Mouse (Mus musculus) left cerebral cortex, postnatal 36 days (tissue): Measurements from ENCODE around the gene Pgpep1l. TPM values are rescaled to one million over a fixed set of nuclear protein-coding genes. Genes with fewer than 3 reads are reported as not detected.
A peak's percentile ranks its signal among the peaks of the same experiment; 100 is the strongest.

Source experiments
- DNase-seq, 2 experiments: peaks; one replicate each; pipeline ENCODE4 v3.0.0; 2021 to 2022; ENCODE audit warnings: low spot score in 2 of 2, mixed read lengths in 1 of 2
- intact Hi-C: fragments of 180-260 bp; cut with DNase I; formaldehyde crosslinking; loops from one replicate; pipeline ENCODE4 v1.15.1; 2025
- total RNA-seq, 2 experiments: library from RNA; stranded (reverse); gene quantifications; 2 replicates each; pipeline ENCODE4 v1.2.3; 2021

The Pgpep1l gene
- total RNA-seq, 2 experiments from 2014 or later: 1.5 to 1.9 TPM

DNA sequence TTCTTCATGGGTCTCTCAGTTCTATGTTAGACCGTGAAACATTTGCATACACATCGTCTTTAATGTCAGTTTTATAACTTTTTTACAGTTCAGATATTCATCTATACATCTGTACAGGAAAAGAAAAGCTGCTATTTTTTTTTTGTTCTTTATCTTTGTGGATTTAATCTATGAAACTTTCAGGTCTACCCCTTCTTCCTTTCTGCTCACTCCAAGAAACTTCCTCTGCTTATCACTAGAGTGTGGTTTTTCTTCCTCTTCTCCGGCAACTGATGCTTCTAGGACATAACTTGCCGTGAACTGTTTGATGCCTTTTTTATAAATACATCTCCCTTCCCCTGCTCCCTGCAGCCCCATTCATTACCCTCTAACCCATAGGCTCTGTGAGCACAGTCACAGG is 36.4 kb downstream of the Pgpep1l start:
- intact Hi-C loops: no loop called here
- DNase-seq: no peak

DNA sequence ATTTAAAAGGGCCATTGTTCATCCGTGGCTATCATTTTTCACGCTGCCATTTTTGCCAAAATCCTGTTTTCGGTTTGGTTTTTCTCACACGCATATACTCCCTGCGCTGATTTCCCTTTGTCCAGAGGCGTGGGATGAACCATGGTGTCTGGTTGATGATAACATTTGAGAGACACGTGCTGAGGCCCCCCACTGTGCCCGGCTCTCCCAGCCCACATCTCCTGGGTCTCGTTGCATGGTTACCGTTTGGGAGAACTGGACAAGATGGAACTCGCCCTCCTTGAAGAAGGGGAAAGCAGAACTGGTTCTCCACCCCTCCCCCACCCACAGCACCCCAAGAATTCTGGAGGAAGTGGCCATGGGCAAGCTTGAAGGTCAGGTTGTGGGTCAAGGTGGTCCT is 37.0 kb downstream of the Pgpep1l start:
- no peak for DNase-seq
- intact Hi-C loops: no loop called here

DNA sequence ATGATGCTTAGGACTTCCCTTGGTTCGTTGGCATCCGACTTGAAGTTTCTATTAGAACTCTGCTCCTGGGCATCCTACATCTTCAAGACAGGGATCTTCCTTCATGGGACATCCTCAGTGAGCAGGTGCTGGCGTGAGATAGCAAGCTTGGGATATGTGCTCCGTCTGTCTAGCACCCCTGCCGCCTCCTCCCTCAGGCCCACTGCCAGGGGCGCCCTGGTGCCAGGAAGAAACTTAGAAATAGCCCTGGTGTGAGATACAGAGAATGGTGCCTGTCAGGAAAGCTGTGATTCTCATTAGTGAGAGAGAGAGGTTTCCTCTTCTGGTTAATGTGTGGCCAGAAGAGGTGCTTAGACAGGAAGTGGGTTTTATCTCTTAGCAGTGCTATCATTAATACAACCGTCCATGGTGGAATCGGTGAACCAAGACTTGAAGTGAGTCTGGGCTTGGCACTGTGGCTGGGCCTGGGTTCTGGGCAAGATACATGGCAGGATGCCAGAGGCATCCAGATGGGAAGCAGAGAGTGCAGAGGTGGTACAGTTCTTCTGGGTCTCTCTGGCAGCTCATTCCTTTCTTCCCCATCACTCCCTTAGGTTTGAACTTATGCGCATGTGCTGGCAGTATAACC is 38.5 kb downstream of the Pgpep1l start:
- DNase-seq: peak in 1 of 2 experiments; percentile 65
- intact Hi-C loops: no loop called here

DNA sequence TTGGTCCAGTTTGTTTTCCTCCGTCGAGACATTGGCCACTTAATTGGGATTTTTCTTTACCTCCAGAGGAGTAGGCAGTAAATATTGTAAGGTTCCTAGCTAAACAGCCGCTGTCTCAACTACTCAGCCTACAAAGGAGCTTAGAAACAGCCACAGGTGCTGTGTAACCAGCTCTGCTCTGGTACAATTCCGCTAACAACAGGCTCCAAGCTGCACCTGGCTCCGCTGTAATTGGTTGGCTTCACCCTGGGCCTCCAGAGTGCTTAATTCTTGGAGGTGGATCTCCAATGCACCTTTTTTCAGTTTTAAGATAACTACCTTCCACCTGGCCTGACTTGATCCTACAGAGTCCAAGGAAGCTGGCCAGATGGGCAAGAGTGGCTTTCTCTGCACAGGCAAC is 40.0 kb downstream of the Pgpep1l start:
- intact Hi-C loops: no loop called here

DNA sequence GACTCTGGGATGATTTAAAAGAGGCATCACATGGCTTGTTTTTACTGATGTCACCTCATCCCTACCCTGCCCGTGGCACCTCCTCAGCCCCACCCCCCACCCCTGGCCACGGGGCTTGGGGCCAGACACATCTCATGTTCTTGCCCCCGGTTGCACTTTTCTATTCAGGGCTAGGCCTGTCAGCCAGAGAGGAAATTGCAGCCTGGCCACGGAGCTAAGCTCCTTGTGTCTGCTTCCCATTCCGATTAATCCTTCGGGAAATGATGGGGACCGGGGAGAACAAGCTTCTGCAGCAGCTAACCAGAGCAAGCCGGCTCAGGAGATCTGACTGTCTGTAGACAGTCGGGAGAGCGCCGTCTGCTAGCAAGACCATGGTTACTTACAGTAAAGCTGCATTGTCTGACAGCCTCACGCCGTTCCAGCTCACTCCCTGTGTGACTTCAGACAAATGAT is 40.7 kb downstream of the Pgpep1l start:
- intact Hi-C loops: no loop called here
- DNase-seq: no peak

More for the DNA sequence above, 40.0 kb downstream of the Pgpep1l start:
- DNase-seq: no peak

DNA sequence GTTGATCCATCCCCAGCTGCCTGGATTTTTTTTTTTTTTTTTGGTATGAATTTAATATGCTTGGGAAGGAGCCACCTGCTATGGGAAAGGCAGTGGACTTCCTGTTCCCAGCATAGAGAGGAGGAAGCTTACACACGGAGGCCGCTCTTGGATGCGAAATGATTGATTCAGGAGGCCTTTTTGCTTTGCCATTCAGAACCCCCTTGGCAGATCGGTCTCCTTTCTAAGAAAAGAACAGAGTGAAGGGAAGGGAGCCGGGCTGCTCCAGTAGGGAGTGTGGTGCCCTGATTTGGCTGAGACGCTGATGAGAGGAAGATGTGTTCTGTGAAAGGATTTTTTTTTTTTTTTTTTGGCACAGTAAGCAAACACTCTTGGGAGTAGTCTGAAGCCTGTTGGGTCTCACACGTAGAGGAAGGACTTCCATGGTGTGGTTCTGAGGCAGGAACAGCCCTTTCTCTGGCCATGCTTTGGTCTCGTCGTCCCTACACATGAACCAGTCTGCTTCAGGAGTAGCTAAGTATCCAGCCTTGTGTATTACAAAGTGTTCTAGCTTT is 42.3 kb downstream of the Pgpep1l start:
- intact Hi-C loops: no loop called here
- DNase-seq: peak; percentile 28 to 36

DNA sequence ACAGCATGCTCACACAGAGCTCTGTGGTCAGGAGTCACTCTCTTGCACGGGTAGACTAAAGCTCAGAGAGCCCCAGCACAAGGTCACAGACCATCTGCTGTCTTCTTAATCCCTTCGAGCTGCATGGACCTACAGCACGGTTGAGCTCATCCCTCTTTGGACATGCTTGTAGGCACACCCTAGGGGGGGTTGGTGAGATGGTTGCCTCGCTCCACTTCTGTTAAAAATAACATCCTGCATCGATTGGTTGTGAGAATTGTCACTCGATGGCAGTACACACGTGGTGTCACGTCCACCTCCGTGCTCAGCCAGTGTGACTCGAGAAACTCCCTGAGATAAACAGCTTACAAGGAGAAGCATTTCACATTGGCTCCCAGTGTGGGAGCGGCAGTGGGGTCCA is 45.2 kb downstream of the Pgpep1l start:
- DNase-seq: no peak
- intact Hi-C loops: no loop called here

DNA sequence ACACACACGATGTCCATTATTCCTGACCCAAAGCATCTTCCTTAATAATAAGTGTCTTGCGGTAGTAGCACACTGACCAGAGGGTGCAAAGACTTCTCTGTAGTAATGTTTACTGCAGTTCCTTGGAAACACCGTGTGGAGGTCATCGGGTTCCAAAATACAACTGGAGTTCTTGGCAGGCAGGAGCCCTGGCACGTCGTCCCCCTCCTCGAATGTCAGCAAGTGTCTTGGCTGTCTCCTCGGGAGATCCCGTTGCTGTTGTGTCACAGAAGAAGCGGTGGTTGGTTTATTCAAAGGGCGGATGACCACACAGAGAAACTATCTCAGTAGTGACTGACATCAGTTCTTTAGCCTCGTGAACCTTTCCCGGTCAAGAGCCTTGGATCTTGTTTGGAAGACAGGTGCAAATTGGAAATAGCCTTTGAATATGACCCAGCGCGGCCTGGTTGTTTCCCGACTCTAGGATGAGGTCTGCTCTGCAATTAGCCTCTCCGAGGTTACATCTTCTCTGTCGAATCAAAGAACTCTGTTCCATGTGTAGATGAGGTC is 48.4 kb downstream of the Pgpep1l start:
- DNase-seq: no peak
- intact Hi-C loops: no loop called here

DNA sequence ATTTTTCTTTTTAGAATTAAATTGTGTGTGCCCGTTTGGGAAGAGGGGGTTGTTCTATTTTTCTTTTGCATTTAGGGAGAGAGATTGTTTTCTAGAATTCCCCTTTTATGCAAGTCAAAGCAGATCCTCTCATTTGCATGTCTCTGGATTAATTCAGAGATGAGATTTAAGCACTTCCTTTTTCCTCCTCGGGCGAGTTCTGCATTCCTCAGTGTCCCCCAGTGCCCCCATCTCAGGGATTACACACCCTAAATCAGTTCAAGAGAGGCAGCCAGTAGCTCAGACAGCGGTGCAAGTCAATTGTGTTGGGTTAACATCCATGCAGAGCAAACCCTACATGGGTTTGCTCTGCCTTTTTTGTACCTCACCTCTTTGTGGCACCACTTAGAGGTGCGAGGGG is 50.2 kb downstream of the Pgpep1l start:
- no peak for DNase-seq
- intact Hi-C loops: no loop called here

DNA sequence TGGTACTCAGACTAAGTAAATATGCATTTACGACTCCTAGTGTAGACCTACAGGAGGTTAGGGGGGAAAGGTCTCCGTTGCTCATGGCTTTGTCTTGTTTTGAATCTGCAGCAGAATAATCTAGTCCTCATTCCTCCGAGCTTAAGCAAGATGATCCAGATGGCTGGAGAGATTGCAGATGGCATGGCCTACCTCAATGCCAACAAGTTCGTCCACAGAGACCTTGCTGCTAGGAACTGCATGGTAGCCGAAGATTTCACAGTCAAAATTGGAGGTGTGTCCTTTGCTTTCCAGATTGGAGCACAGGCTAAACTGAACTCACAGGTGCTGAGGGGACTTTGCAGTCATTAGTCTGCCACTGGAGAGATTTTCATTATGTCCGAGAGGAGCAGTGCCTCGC is 52.1 kb downstream of the Pgpep1l start:
- no peak for DNase-seq
- intact Hi-C loops: no loop called here

DNA sequence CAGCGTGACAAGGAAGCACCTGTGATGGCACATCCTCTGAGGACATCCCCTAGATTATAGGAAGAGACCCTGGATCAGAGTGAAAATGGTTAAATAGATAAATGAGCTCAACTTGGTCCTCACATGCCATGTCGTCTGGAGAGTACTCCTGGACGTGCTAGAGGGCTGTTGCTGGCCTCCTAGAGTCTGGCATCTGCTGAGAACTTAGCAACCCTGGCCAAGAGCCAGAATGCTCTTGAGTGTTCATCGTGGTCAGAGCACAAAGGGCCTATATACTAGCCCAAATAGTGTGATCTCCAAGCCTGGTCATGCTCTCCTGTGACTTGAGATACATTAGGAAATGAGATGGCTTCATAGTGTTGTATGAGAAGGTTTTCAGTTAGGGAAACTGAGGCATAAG is 53.6 kb downstream of the Pgpep1l start:
- intact Hi-C loops: no loop called here
- no peak for DNase-seq

DNA sequence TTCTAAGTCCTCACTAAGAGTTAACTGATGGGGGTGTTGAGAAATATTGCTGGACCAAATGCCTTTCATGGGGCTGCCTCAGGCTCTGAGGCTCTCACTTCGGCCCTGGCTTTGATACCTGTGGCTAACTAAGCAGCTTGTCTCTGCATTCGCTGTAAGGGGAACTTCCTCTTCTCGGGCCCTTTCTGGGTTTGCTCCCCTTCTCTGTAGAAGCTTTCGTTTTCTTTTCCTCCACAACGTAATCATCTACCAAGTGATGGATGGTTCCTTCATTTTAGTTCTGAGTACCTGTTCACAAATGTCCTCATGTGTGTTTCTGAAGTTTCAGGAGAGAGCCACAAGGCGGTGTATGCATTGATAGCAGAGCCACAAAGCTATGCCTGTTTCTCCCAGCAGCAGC is 55.0 kb downstream of the Pgpep1l start:
- no peak for DNase-seq
- intact Hi-C loops: no loop called here

DNA sequence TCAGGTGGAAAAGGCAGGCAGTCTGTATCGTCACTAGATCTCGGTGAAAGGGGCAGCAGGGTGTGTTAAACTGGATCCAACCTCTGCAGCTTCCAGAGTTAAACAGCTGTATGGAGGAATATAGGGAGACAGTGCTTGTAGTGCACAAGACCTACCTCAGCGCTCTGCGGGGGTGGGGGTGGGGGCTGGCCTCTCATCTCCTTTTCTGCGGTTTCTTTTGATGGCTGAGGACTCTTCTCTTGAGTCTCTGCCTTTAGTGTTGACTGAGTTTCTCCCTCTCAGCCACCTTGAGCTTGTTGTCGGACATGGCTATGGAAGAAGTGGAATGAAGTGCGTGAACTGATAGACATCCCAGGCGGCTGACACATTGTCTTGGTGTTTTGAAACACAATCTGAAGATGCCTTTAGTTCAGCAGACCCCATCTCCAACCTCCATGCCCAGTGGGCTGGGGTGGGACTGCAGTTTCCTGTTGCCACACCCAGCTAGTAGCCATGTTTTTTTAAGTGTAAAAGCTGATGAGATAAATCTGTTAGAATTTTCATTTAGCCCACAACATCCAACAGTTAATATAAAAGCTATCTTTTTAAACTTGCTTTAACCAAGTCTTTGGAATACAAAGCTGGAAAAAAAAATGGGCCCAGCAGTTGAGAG is 58.1 kb downstream of the Pgpep1l start:
- intact Hi-C loops: no loop called here
- DNase-seq: no peak

DNA sequence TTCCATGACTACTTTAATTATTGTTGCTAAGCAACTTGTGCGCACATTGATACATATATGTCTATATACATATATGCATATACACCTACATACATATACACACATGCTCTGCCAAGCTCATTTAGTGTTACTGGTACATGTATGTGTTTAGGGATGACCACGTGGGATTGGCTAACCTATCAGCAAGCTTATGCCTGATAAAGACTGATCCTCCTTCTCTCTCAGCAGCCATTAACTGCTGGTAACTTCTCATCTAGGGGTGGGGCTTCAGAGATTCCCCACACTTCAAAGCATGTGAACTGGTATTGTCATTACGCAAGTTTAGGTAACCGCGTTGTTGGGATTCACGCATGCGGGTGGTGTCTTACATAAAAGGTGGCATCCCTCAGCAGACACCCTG is 64.4 kb downstream of the Pgpep1l start:
- intact Hi-C loops: no loop called here
- DNase-seq: no peak

DNA sequence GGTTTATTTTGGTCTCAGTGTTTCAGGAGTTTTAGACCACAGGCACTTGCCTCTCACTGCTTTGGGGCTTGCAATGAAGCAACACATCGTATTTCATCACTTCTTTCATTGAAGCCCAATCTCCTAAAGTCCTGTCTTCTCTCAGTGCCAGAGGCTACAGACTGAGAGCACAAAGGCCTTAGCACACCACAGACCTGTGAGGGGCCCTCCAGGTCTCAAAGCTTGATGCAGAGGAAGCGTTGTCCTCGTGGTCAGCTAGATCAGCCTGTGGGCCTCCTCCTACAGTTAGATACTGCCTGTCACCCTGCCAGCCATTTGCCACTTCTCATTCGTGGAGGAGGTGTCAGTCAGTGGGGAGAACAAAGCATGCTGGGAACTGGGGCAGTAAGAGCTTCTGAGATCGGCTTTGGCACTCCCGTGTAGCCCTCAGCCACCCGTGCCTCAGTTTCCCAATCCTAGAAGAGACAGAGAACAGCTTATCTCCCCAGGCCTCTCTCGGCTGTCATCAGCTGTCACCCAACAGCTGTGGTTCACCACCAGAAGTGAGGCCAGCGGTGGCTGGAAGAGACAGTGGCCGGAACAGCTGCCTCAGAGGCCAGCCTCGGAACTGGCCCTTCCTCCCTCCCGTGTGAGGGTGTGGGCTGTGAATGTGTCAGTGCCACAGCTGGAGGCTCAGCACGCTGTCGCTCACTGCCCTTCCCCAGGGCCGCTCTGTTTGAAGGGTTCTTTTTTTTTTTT is 69.9 kb downstream of the Pgpep1l start:
- no peak for DNase-seq
- intact Hi-C loops: no loop called here

DNA sequence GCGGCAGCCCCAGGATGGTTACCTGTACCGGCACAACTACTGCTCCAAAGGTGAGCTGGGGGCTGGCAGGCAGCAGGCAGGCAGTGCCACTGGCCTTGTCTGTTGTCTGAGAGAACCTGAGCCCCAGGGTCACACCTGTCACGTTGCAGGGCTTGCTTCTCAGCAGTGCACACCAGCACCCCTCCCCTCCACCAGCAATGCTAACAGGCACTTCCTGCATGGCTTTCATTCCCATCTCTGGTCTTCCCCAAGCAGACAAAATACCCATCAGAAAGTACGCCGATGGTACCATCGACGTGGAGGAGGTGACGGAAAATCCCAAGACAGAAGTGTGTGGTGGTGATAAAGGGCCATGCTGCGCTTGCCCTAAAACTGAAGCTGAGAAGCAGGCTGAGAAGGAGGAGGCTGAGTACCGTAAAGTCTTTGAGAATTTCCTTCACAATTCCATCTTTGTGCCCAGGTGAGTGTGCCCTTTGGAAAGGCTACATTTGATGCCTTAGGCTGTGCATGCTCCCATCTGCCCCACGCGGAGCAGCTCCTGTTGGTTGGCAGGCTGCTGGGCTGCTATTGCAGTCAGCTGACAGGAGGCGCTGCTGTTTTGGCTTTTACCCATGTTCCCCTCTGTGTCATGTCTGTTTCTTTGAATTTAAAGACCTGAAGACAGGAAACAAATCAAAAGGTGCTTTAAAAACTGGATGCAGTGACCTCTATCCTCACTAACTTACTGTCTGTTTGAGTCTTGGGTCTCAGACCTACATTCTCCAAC is 74.2 kb downstream of the Pgpep1l start:
- intact Hi-C loops: no loop called here
- no peak for DNase-seq

DNA sequence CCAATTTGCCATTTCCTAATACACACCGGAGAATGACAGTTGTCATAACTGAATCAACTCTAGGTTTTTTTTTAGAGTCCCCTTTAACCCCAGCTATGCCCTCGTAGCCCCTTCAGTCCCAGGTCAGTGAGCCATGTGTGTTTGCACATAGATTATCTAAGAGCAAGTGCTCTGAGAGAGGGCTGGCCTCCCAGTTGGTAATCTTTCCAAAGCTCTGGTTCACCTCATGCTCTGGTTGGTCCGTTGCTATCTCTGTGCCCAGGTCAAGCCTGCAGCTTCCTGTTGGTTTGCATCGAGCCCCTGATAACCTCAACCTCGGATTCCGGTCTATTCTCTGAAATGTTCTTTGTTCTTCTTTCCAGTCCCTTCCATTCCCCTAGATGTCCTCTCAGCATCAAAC is 74.8 kb downstream of the Pgpep1l start:
- DNase-seq: no peak
- intact Hi-C loops: no loop called here
